Mouse (Mus musculus) myocyte (in vitro differentiated cells): ENCODE measurements at regions not wholly inside any gene's neighbourhood (a gene's known extent, or its start where the extent isn't known, plus 50 kb on each side); places are given as distances from the start of the nearest gene placed in this dataset.

ENCODE experiments used
- H3K27me3 ChIP-seq: one replicate; pipeline ENCODE4 v1.6.1; 2011; ENCODE audit not compliant: control insufficient read depth, insufficient read depth, insufficient read length
- H3K36me3 ChIP-seq: one replicate; pipeline ENCODE4 v1.6.1; 2011; ENCODE audit not compliant: control insufficient read depth, insufficient read depth
- H3K4me2 ChIP-seq: one replicate; pipeline ENCODE4 v1.6.1; 2011; ENCODE audit warnings: low read depth, control low read depth
- H3K4me3 ChIP-seq: one replicate; pipeline ENCODE4 v1.5.1; 2011; ENCODE audit warnings: mild to moderate bottlenecking, control low read depth, moderate library complexity
- H3K79me2 ChIP-seq: one replicate; pipeline ENCODE4 v1.6.1; 2011; ENCODE audit not compliant: control insufficient read depth, insufficient read depth
- H3ac ChIP-seq: one replicate; pipeline ENCODE4 v1.6.1; 2011; ENCODE audit not compliant: control insufficient read depth, insufficient read length
- CEBPB ChIP-seq: IDR thresholded peaks from 2 replicates; pipeline ENCODE4 v1.6.1; 2011; ENCODE audit warnings: mild to moderate bottlenecking, moderate library complexity; ENCODE audit not compliant: poor library complexity, insufficient read depth, severe bottlenecking
- E2F4 ChIP-seq: IDR thresholded peaks from one replicate; pipeline ENCODE4 v1.6.1; 2011; ENCODE audit warnings: mild to moderate bottlenecking, control low read depth, moderate library complexity; ENCODE audit not compliant: insufficient read depth
- MAX ChIP-seq: IDR thresholded peaks from one replicate; pipeline ENCODE4 v1.6.1; 2011; ENCODE audit warnings: low read depth, mild to moderate bottlenecking, control low read depth
- MYOD1 ChIP-seq, 3 experiments: IDR thresholded peaks; one replicate each; pipeline ENCODE4 v1.6.1; 2011; ENCODE audit warnings: control low read depth in 2 of 3, low read depth in 2 of 3, mild to moderate bottlenecking in 2 of 3, moderate library complexity in 1 of 3; ENCODE audit not compliant: insufficient read length in 2 of 3, control insufficient read depth in 1 of 3
- MYOG ChIP-seq, 3 experiments: IDR thresholded peaks; one replicate each; pipeline ENCODE4 v1.6.1; 2011; ENCODE audit warnings: control low read depth in 2 of 3, low read depth in 2 of 3, mild to moderate bottlenecking in 2 of 3; ENCODE audit not compliant: insufficient read length in 2 of 3, control insufficient read depth in 1 of 3, insufficient read depth in 1 of 3
- POLR2A ChIP-seq: IDR thresholded peaks from one replicate; pipeline ENCODE4 v1.6.1; 2011; ENCODE audit warnings: low read depth, mild to moderate bottlenecking, control low read depth, moderate library complexity; ENCODE audit not compliant: insufficient read length
- POLR2AphosphoS2 ChIP-seq: IDR thresholded peaks from one replicate; pipeline ENCODE4 v1.6.1; 2011; ENCODE audit warnings: low read depth, control low read depth; ENCODE audit not compliant: insufficient read length
- REST ChIP-seq: IDR thresholded peaks from one replicate; pipeline ENCODE4 v1.6.1; 2011; ENCODE audit warnings: mild to moderate bottlenecking, control low read depth, moderate library complexity; ENCODE audit not compliant: insufficient read depth, insufficient read length
- SRF ChIP-seq: IDR thresholded peaks from one replicate; pipeline ENCODE4 v1.6.1; 2011; ENCODE audit warnings: low read depth; ENCODE audit not compliant: control insufficient read depth, insufficient read length
- TCF12 ChIP-seq: IDR thresholded peaks from one replicate; pipeline ENCODE4 v1.6.1; 2011; ENCODE audit warnings: mild to moderate bottlenecking, control low read depth; ENCODE audit not compliant: poor library complexity, insufficient read depth, severe bottlenecking
- TCF3 ChIP-seq: IDR thresholded peaks from one replicate; pipeline ENCODE4 v1.6.1; 2011; ENCODE audit warnings: low read depth, control low read depth; ENCODE audit not compliant: insufficient read length
- USF1 ChIP-seq: IDR thresholded peaks from one replicate; pipeline ENCODE4 v1.6.1; 2011; ENCODE audit warnings: low read depth, mild to moderate bottlenecking, control low read depth, moderate library complexity

- no peaks in the 10 kb centered on the region for H3K36me3 ChIP-seq
- TF ChIP-seq MYOD1 (IDR thresholded peaks at IDR 0.05; ENCODE audit: control insufficient read depth in 1 of 3, insufficient read length in 2 of 3, low read depth in 2 of 3): no peak
- no peak for TF ChIP-seq POLR2AphosphoS2
- no peak for TF ChIP-seq MAX
- no peak for TF ChIP-seq SRF
- no peak for TF ChIP-seq REST
- no peak for TF ChIP-seq USF1
- TF ChIP-seq POLR2A: no peak
- no peak for TF ChIP-seq MYOG (IDR thresholded peaks at IDR 0.05; ENCODE audit: control insufficient read depth in 1 of 3, insufficient read depth in 1 of 3, insufficient read length in 2 of 3, low read depth in 2 of 3)
- no peak for TF ChIP-seq CEBPB
- no peak for TF ChIP-seq TCF3
- TF ChIP-seq TCF12: no peak
- TF ChIP-seq E2F4: no peak
- H3K79me2 ChIP-seq: no peaks in the 10 kb centered on the region
- no peaks in the 10 kb centered on the region for H3K27me3 ChIP-seq
- H3K4me3 ChIP-seq: no peak overlapping the region
- H3ac ChIP-seq: no peak overlapping the region
- no peak overlapping the region for H3K4me2 ChIP-seq
These were observed 337.4 kb downstream of the Mllt3 start for GRCm38 (mm10) chr4:87695811-87696210.

GRCm38 (mm10) chr4:87692741-87693140 lies 340.4 kb downstream of the Mllt3 start:
- Histone ChIP-seq H3ac (no peak overlapping the region), H3K36me3 (no peaks in the 10 kb centered on the region)
- TF ChIP-seq TCF12 (no peak), SRF (no peak), POLR2AphosphoS2 (no peak)

GRCm38 (mm10) chr4:87684952-87685351 lies 348.2 kb downstream of the Mllt3 start:
- H3K4me2 ChIP-seq: no peak overlapping the region
- TF ChIP-seq E2F4 (no peak), SRF (no peak), POLR2A (no peak), MAX (no peak), REST (no peak), MYOG (IDR thresholded peaks at IDR 0.05; ENCODE audit: control insufficient read depth in 1 of 3, insufficient read depth in 1 of 3, insufficient read length in 2 of 3, low read depth in 2 of 3) (no peak), MYOD1 (IDR thresholded peaks at IDR 0.05; ENCODE audit: control insufficient read depth in 1 of 3, insufficient read length in 2 of 3, low read depth in 2 of 3) (no peak), POLR2AphosphoS2 (no peak), CEBPB (no peak), TCF12 (no peak), USF1 (no peak), TCF3 (no peak)
- H3ac ChIP-seq: no peak overlapping the region
- no peaks in the 10 kb centered on the region for H3K79me2 ChIP-seq
- no peak overlapping the region for H3K4me3 ChIP-seq
- H3K27me3 ChIP-seq: no peaks in the 10 kb centered on the region
- H3K36me3 ChIP-seq: no peaks in the 10 kb centered on the region

More at GRCm38 (mm10) chr4:87692741-87693140, 340.4 kb downstream of the Mllt3 start:
- H3K4me3 ChIP-seq: no peak overlapping the region
- H3K27me3 ChIP-seq: no peaks in the 10 kb centered on the region
- no peak overlapping the region for H3K4me2 ChIP-seq
- H3K79me2 ChIP-seq: no peaks in the 10 kb centered on the region

GRCm38 (mm10) chr4:87682783-87683182 lies 350.4 kb downstream of the Mllt3 start:
- Histone ChIP-seq H3ac (no peak overlapping the region), H3K4me3 (no peak overlapping the region), H3K79me2 (no peaks in the 10 kb centered on the region), H3K27me3 (no peaks in the 10 kb centered on the region), H3K36me3 (no peaks in the 10 kb centered on the region), H3K4me2 (no peak overlapping the region)
- TF ChIP-seq MYOD1 (IDR thresholded peaks at IDR 0.05; ENCODE audit: control insufficient read depth in 1 of 3, insufficient read length in 2 of 3, low read depth in 2 of 3): no peak
- no peak for TF ChIP-seq E2F4
- TF ChIP-seq MAX: no peak
- TF ChIP-seq SRF: no peak
- TF ChIP-seq CEBPB: no peak

GRCm38 (mm10) chr4:87671101-87671500 lies 362.1 kb downstream of the Mllt3 start:
- Histone ChIP-seq H3K36me3 (no peaks in the 10 kb centered on the region), H3ac (no peak overlapping the region), H3K4me3 (no peak overlapping the region), H3K27me3 (no peaks in the 10 kb centered on the region), H3K4me2 (no peak overlapping the region), H3K79me2 (no peaks in the 10 kb centered on the region)
- TF ChIP-seq TCF12 (no peak), USF1 (no peak), E2F4 (no peak), SRF (no peak), TCF3 (no peak), MAX (no peak)
